Mouse (Mus musculus) bone marrow, adult 2 months (tissue): ENCODE measurements around the gene Tbc1d1. TPM values are rescaled to one million over a fixed set of nuclear protein-coding genes. Genes with fewer than 3 reads are reported as not detected.

Source experiments
- H3K27ac ChIP-seq: fragments of 200-500 bp; 2 replicates; pipeline ENCODE4 v1.5.1; 2012; ENCODE audit warnings: low read depth, mild to moderate bottlenecking, control low read depth, inconsistent platforms, low read length; ENCODE audit not compliant: control insufficient read depth, poor library complexity, insufficient read depth
- H3K4me1 ChIP-seq: fragments of 200-500 bp; 2 replicates; pipeline ENCODE4 v1.6.1; 2011; ENCODE audit warnings: low read length; ENCODE audit not compliant: control insufficient read depth, insufficient read depth
- H3K4me3 ChIP-seq: fragments of 200-500 bp; replicated peaks from 2 replicates; pipeline ENCODE3; 2011; ENCODE audit warnings: mild to moderate bottlenecking, low read depth, low read length, control low read depth; ENCODE audit not compliant: control insufficient read depth
- CTCF ChIP-seq: fragments of 200-500 bp; IDR thresholded peaks from 2 replicates; pipeline ENCODE4 v1.5.1; 2011; ENCODE audit warnings: low read length, control low read depth; ENCODE audit not compliant: control insufficient read depth, insufficient read depth
- POLR2A ChIP-seq: fragments of 200-500 bp; IDR thresholded peaks from 2 replicates; pipeline ENCODE4 v1.6.1; 2011; ENCODE audit warnings: low read depth, mild to moderate bottlenecking, control low read depth, low read length, borderline replicate concordance; ENCODE audit not compliant: control insufficient read depth
- WGBS: fragments of 180-500 bp; shearing (Covaris S2); methylation state at CpG from one replicate; pipeline ENCODE4 v1.1.7; 2018; 5-methylcytosine and 5-hydroxymethylcytosine counted together
- polyA plus RNA-seq: library from polyadenylated mRNA; stranded (reverse); fragments of >200 nt; gene quantifications from 2 replicates; pipeline ENCODE4 v1.2.4, GENCODE M21; 2011; ENCODE audit warnings: low replicate concordance; ENCODE audit not compliant: missing spikeins, insufficient read depth, insufficient read length

Gene Tbc1d1
- polyA plus RNA-seq, 1 experiment = 10.3 TPM

GRCm38 (mm10) chr5:64314288-64315052, 158.4 kb downstream of the Tbc1d1 start:
- Histone ChIP-seq H3K4me1 (no peaks in the 10 kb centered on the region; the same call in 1 of the 2 replicates), H3K27ac (no peak overlapping the region), H3K4me3 (no peak overlapping the region)
- WGBS = 75% methylated on average over 6 of the region's 6 CpGs
- TF ChIP-seq POLR2A = no peak
- TF ChIP-seq CTCF = no peak

GRCm38 (mm10) chr5:64315088-64315487, 159.0 kb downstream of the Tbc1d1 start:
- 85% methylated on average over 1 of the region's 1 CpGs for WGBS

GRCm38 (mm10) chr5:64323286-64323685, 167.2 kb downstream of the Tbc1d1 start:
- H3K4me3 ChIP-seq = no peak overlapping the region
- no peak overlapping the region for H3K27ac ChIP-seq
- no peak for TF ChIP-seq CTCF
- TF ChIP-seq POLR2A = no peak
- H3K4me1 ChIP-seq = no peaks in the 10 kb centered on the region
- 67% methylated on average over 4 of the region's 4 CpGs for WGBS

More at GRCm38 (mm10) chr5:64315088-64315487, 159.0 kb downstream of the Tbc1d1 start:
- TF ChIP-seq POLR2A (no peak), CTCF (no peak)
- no peaks in the 10 kb centered on the region; the same call in 1 of the 2 replicates for H3K4me1 ChIP-seq
- no peak overlapping the region for H3K27ac ChIP-seq
- H3K4me3 ChIP-seq = no peak overlapping the region

GRCm38 (mm10) chr5:64324353-64324752, 168.2 kb downstream of the Tbc1d1 start:
- Histone ChIP-seq H3K4me1 (no peaks in the 10 kb centered on the region), H3K27ac (no peak overlapping the region), H3K4me3 (no peak overlapping the region)
- TF ChIP-seq CTCF (no peak), POLR2A (no peak)
- WGBS = 90% methylated on average over 12 of the region's 12 CpGs

GRCm38 (mm10) chr5:64324920-64325319, 168.8 kb downstream of the Tbc1d1 start:
- no peaks in the 10 kb centered on the region for H3K4me1 ChIP-seq
- WGBS = 83% methylated on average over 8 of the region's 8 CpGs
- TF ChIP-seq POLR2A = no peak
- TF ChIP-seq CTCF = no peak
- no peak overlapping the region for H3K27ac ChIP-seq
- H3K4me3 ChIP-seq = no peak overlapping the region

- H3K4me1 ChIP-seq = no peaks in the 10 kb centered on the region
- no peak overlapping the region for H3K27ac ChIP-seq
- no peak overlapping the region for H3K4me3 ChIP-seq
- TF ChIP-seq CTCF (no peak), POLR2A (no peak)
- WGBS = 83% methylated on average over 5 of the region's 5 CpGs
These were observed 169.7 kb downstream of the Tbc1d1 start for GRCm38 (mm10) chr5:64325741-64326355.

- no peak overlapping the region for H3K4me3 ChIP-seq
- 84% methylated on average over 7 of the region's 7 CpGs for WGBS
- H3K4me1 ChIP-seq = no peaks in the 10 kb centered on the region
- TF ChIP-seq POLR2A (no peak), CTCF (no peak)
- no peak overlapping the region for H3K27ac ChIP-seq
These were observed 170.5 kb downstream of the Tbc1d1 start for GRCm38 (mm10) chr5:64326427-64327181.
